Mouse (Mus musculus) embryonic fibroblast, embryonic 13.5 days (primary cell): ENCODE data around the gene Acpp.

Experiments used
- CTCF ChIP-seq: IDR thresholded peaks from 2 replicates; pipeline ENCODE4 v1.5.1; 2011; ENCODE audit warnings: mild to moderate bottlenecking, control low read depth, low read length, moderate library complexity, borderline replicate concordance; ENCODE audit not compliant: insufficient read depth
- POLR2A ChIP-seq: IDR thresholded peaks from 2 replicates; pipeline ENCODE4 v1.6.1; 2011; ENCODE audit warnings: low read depth, mild to moderate bottlenecking, control low read depth, low read length, moderate library complexity

DNA sequence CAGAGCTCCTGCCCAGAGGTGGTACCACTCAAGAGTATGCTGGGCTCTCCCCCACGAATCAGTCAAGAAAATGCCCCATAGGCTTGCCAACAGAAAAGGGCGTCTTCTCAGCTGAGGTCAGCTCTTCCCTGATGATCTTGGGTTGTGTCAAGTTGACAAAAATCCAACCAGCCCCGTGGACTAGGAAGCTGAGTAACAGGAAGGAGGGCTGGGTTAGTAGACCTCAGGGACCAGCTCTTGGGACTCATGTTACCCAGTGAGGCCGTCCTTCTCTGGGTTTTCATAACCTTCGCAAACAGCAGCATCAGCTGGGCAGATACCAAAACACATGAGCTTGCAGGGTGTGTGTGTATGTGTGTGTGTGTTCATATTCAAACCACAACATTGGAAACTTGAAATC, 55.8 kb downstream of the Acpp start:
- TF ChIP-seq CTCF (no peak), POLR2A (no peak)
